Mouse (Mus musculus) heart, adult 18-20 months (tissue): Measurements from ENCODE around the gene Mast4. TPM values are rescaled to one million over a fixed set of nuclear protein-coding genes. Genes with fewer than 3 reads are reported as not detected.

Experiments used
- DNase-seq, 2 experiments: peaks; one replicate each; pipeline ENCODE4 v3.0.0; 2021 to 2022; ENCODE audit warnings: mixed read lengths in 1 of 2
- total RNA-seq, 2 experiments: library from RNA; stranded (reverse); gene quantifications; 2 replicates each; pipeline ENCODE4 v1.2.3; 2021

Gene Mast4
- total RNA-seq, 2 experiments from 2014 or later: 21.4 to 30.3 TPM

- DNase-seq: no peak
Measured at GRCm38 (mm10) chr13:103198210-103198940, 135.9 kb downstream of the Mast4 start.

GRCm38 (mm10) chr13:103196307-103196706 is 138.0 kb downstream of the Mast4 start:
- no peak for DNase-seq

GRCm38 (mm10) chr13:103195847-103196246 is 138.4 kb downstream of the Mast4 start:
- no peak for DNase-seq

GRCm38 (mm10) chr13:103183566-103183965 is 150.7 kb downstream of the Mast4 start:
- no peak for DNase-seq

- no peak for DNase-seq
Measured at GRCm38 (mm10) chr13:103181836-103182235, 152.5 kb downstream of the Mast4 start.

GRCm38 (mm10) chr13:103176871-103177270 is 157.4 kb downstream of the Mast4 start:
- DNase-seq: no peak

GRCm38 (mm10) chr13:103174431-103174830 is 159.9 kb downstream of the Mast4 start:
- DNase-seq: peak; percentile 34 to 51

GRCm38 (mm10) chr13:103173545-103174182 is 160.6 kb downstream of the Mast4 start:
- DNase-seq: peak; percentile 72 to 89

GRCm38 (mm10) chr13:103151944-103152343 is 182.4 kb downstream of the Mast4 start:
- DNase-seq: no peak

- DNase-seq: no peak
Measured at GRCm38 (mm10) chr13:103151171-103151570, 183.1 kb downstream of the Mast4 start.

GRCm38 (mm10) chr13:103150671-103151070 is 183.6 kb downstream of the Mast4 start:
- no peak for DNase-seq

- no peak for DNase-seq
Measured at GRCm38 (mm10) chr13:103149415-103149814, 184.9 kb downstream of the Mast4 start.

- no peak for DNase-seq
Measured at GRCm38 (mm10) chr13:103144343-103144742, 190.0 kb downstream of the Mast4 start.

GRCm38 (mm10) chr13:103141304-103141703 is 193.0 kb downstream of the Mast4 start:
- DNase-seq: no peak

GRCm38 (mm10) chr13:103140051-103140450 is 194.2 kb downstream of the Mast4 start:
- no peak for DNase-seq

- DNase-seq: no peak
Measured at GRCm38 (mm10) chr13:103138298-103138697, 196.0 kb downstream of the Mast4 start.

- no peak for DNase-seq
Measured at GRCm38 (mm10) chr13:103135224-103135883, 198.9 kb downstream of the Mast4 start.

- no peak for DNase-seq
Measured at GRCm38 (mm10) chr13:103131781-103132180, 202.5 kb downstream of the Mast4 start.

- no peak for DNase-seq
Measured at GRCm38 (mm10) chr13:103129130-103129797, 205.0 kb downstream of the Mast4 start.

GRCm38 (mm10) chr13:103128729-103129128 is 205.6 kb downstream of the Mast4 start:
- DNase-seq: no peak

- DNase-seq: no peak
Measured at GRCm38 (mm10) chr13:103127594-103127993, 206.7 kb downstream of the Mast4 start.

GRCm38 (mm10) chr13:103123716-103124115 is 210.6 kb downstream of the Mast4 start:
- no peak for DNase-seq
